Mouse (Mus musculus) erythroid progenitor cell, adult 5-6 weeks (primary cell): ENCODE results near the gene Arcn1. TPM values are rescaled to one million over a fixed set of nuclear protein-coding genes. Genes with fewer than 3 reads are reported as not detected.
A peak's percentile ranks its signal among the peaks of the same experiment; 100 is the strongest.
"Not testable (repeated sequence)": the region's sequence is repeated elsewhere in the genome, so short reads cannot be mapped to it uniquely, and the experiment has no call there.

Source experiments
- ATAC-seq: replicated peaks from 2 replicates; pipeline ENCODE4 v1.8.0; 2016; ENCODE audit warnings: moderate number of reproducible peaks, mild to moderate bottlenecking, moderate TSS enrichment, inconsistent platforms; ENCODE audit not compliant: poor library complexity, low FRiP score, severe bottlenecking
- total RNA-seq, 2 experiments: library from RNA; stranded (forward) in 1 of 2; stranded (reverse) in 1 of 2; fragments of 150-400 nt in 1 of 2; fragments of 186-747, 209-891 nt in 1 of 2; gene quantifications; 2 replicates each; pipeline versions ENCODE4 v1.2.3 to v1.2.4; 2015 to 2017; ENCODE audit warnings: low replicate concordance in 2 of 2

Arcn1 gene
- total RNA-seq (2015; ENCODE audit: low replicate concordance) (64.6 and 68.1 TPM in 2 replicates), total RNA-seq (2017; ENCODE audit: low replicate concordance) (58.0 and 97.5 TPM in 2 replicates)

- ATAC-seq: peak; percentile 95
Observed at GRCm38 (mm10) chr9:44767101-44768028, at the start of gene Arcn1, which contains the start of gene Ift46. Arcn1 (minus strand) TSS chr9:44767845. Ift46 (plus strand) TSS chr9:44767908.

DNA sequence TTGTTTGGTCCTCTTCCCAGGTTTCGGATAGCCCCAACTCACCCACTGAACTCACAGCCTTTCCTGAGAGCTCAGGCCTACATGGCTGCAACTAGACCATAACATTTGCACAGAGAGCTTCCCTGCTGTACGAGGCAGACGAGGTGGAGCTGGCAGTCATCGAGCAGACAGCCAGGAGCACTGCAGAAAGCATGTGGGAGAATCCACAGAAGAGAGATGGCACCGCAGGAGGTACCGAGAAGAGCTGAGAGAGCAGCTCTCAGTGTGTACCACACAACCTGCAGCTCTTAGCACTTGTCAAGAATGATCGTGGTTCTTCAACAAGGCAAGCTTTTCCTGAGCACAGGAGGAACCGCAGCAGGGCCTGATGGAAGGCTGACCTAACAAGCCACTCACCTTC, 46.5 kb upstream of the Arcn1 start:
- no peak for ATAC-seq

DNA sequence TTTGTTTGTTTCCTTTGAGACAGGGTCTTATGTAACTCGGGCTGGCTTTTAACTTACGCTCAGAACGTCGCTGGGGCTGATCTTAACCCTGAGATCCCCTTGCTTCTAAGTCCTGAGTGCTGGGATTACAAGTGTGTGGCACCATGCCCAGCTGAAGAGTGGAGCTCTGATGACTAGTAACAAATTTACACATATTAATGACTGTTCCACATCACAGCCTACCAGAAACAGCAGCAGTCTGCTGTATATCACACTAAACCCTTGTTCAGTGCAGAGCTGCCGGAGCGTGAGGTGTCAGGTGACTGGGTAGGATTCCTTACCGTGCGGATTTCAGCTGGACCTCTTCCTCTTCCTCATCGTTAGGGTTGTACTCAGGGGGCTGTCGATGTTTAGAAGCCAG, 42.7 kb upstream of the Arcn1 start:
- no peak for ATAC-seq

DNA sequence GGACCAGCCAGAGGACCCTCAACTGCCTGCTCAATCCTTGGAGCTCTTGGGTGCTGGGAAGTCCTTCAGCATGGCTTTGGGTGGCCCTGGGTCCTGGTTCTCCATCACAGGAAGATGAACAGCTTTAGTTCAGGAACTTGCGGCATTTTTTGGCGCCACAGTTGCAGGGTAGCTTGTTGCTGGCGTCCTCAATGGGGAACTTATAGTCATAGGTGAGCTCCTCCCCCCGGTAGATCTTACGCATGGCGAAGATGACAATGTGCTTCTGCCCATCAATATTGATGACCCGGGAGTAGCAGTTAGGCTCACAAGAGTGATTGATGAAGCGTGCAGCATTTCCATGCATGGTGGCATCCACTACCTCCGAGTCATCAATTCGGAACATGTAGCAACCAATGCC, 40.1 kb upstream of the Arcn1 start:
- no peak for ATAC-seq

GRCm38 (mm10) chr9:44807141-44807540, 39.5 kb upstream of the Arcn1 start:
- ATAC-seq: no peak

GRCm38 (mm10) chr9:44805536-44805935, 37.9 kb upstream of the Arcn1 start:
- no peak for ATAC-seq

DNA sequence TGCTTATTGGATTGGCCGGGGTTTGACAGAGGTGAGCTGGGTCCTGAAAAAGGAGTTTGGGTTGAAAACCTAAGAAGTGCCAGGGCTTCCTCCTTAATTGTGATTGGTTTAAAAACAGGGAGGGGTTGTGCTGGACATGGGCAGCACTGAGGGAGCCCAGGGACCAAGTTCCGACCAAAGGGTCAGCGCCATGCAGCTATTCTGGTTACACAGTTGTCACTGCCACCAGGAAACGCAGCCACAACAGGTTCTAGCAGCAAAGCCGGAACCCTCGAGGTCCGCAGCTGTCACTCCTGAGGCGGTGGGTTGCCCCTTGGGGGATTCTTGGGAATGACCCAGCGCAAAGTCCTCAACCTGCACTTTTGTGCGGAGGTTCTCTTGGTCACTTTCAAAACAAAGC, 37.0 kb upstream of the Arcn1 start:
- ATAC-seq: no peak

- ATAC-seq: no peak
Observed at GRCm38 (mm10) chr9:44802808-44803450, 35.3 kb upstream of the Arcn1 start, which contains the start of gene Ttc36. Ttc36 (minus strand) TSS chr9:44803072.

GRCm38 (mm10) chr9:44801669-44802068, 34.0 kb upstream of the Arcn1 start:
- no peak for ATAC-seq

GRCm38 (mm10) chr9:44799958-44800324, 32.3 kb upstream of the Arcn1 start:
- no peak for ATAC-seq

- peak; percentile 92 for ATAC-seq
Observed at GRCm38 (mm10) chr9:44799102-44799957, 31.7 kb upstream of the Arcn1 start, which contains the start of gene Tmem25. Tmem25 (minus strand) TSS chr9:44799307.

- ATAC-seq: no peak
Observed at GRCm38 (mm10) chr9:44798298-44798697, 30.7 kb upstream of the Arcn1 start.

- no peak for ATAC-seq
Observed at GRCm38 (mm10) chr9:44792842-44793241, 25.2 kb upstream of the Arcn1 start.

- peak; percentile 99 for ATAC-seq
Observed at GRCm38 (mm10) chr9:44772750-44773651, 5.4 kb upstream of the Arcn1 start.

GRCm38 (mm10) chr9:44772392-44772749, 4.7 kb upstream of the Arcn1 start:
- peak; percentile 15 for ATAC-seq

DNA sequence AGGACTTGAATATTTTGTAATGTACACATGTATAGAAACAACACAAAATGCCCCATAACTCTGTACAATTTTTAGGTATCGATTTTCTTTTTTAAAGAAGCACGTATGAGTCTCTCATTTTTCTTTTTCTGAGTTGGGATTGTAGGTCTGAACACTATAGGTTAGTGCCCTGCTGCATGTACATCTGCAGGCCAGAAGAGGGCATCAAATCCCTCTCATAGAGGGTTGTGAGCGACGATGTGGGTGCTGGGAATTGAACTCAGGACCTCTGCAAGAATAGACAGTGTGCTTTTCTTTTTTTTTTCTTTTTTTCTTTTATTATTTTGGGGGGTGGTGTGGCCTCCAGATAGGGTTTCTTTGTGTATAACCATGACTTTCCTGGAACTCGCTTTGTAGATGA, 3.7 kb upstream of the Arcn1 start:
- no peak for ATAC-seq

GRCm38 (mm10) chr9:44768029-44768394, 367 bp upstream of the Arcn1 start:
- not testable (repeated sequence) for ATAC-seq

GRCm38 (mm10) chr9:44760873-44761272, 6.8 kb downstream of the Arcn1 start:
- no peak for ATAC-seq

- no peak for ATAC-seq
Observed at GRCm38 (mm10) chr9:44748473-44748872, 19.2 kb downstream of the Arcn1 start.
